Mouse (Mus musculus): ENCODE data around the gene Mrps6.
A peak's percentile ranks its signal among the peaks of the same experiment; 100 is the strongest.

The Mrps6 gene

GRCm38 (mm10) chr16:92120899-92121531 is 62.9 kb downstream of the Mrps6 start:
- DNase-seq (ENCODE audit: low read depth, low spot score): peak; percentile 66

GRCm38 (mm10) chr16:92127226-92127625 is 69.2 kb downstream of the Mrps6 start:
- DNase-seq (ENCODE audit: low read depth, low spot score): peak; percentile 72

GRCm38 (mm10) chr16:92127666-92128065 is 69.6 kb downstream of the Mrps6 start:
- no peak for DNase-seq (ENCODE audit: low read depth, low spot score)

- DNase-seq (ENCODE audit: low read depth, low spot score): no peak
Observed at GRCm38 (mm10) chr16:92129843-92130242, 71.8 kb downstream of the Mrps6 start.

- no peak for DNase-seq (ENCODE audit: low read depth, low spot score)
Observed at GRCm38 (mm10) chr16:92132511-92132910, 74.4 kb downstream of the Mrps6 start.

GRCm38 (mm10) chr16:92134148-92134764 is 76.2 kb downstream of the Mrps6 start:
- DNase-seq (ENCODE audit: low read depth, low spot score): no peak

GRCm38 (mm10) chr16:92136275-92136674 is 78.2 kb downstream of the Mrps6 start:
- peak; percentile 74 for DNase-seq (ENCODE audit: low read depth, low spot score)

GRCm38 (mm10) chr16:92139386-92140261 is 81.6 kb downstream of the Mrps6 start:
- no peak for DNase-seq (ENCODE audit: low read depth, low spot score)

- no peak for DNase-seq (ENCODE audit: low read depth, low spot score)
Observed at GRCm38 (mm10) chr16:92140328-92140727, 82.3 kb downstream of the Mrps6 start.

GRCm38 (mm10) chr16:92141021-92141420 is 83.0 kb downstream of the Mrps6 start:
- no peak for DNase-seq (ENCODE audit: low read depth, low spot score)

GRCm38 (mm10) chr16:92142426-92143012 is 84.4 kb downstream of the Mrps6 start:
- DNase-seq (ENCODE audit: low read depth, low spot score): no peak

GRCm38 (mm10) chr16:92147631-92148366 is 89.7 kb downstream of the Mrps6 start:
- DNase-seq (ENCODE audit: low read depth, low spot score): no peak

GRCm38 (mm10) chr16:92148367-92148728 is 90.3 kb downstream of the Mrps6 start:
- no peak for DNase-seq (ENCODE audit: low read depth, low spot score)

GRCm38 (mm10) chr16:92150975-92151374 is 92.9 kb downstream of the Mrps6 start:
- no peak for DNase-seq (ENCODE audit: low read depth, low spot score)

GRCm38 (mm10) chr16:92158021-92158455 is 100.0 kb downstream of the Mrps6 start:
- peak; percentile 29 for DNase-seq (ENCODE audit: low read depth, low spot score)

- peak; percentile 83 for DNase-seq (ENCODE audit: low read depth, low spot score)
Observed at GRCm38 (mm10) chr16:92158461-92159091, 100.5 kb downstream of the Mrps6 start.

- no peak for DNase-seq (ENCODE audit: low read depth, low spot score)
Observed at GRCm38 (mm10) chr16:92159114-92159513, 101.0 kb downstream of the Mrps6 start.

Data from ZHBTc4 (cell line).